Mouse (Mus musculus): Measurements from ENCODE around the gene Fam151b. TPM values are rescaled to one million over a fixed set of nuclear protein-coding genes. Genes with fewer than 3 reads are reported as not detected.
A peak's percentile ranks its signal among the peaks of the same experiment; 100 is the strongest.

The Fam151b gene
- 0.12 and 0.26 TPM in 2 replicates for polyA plus RNA-seq (2015; fragmentation: Nextera tagmentation; extraction: Ambion mirVana)

GRCm38 (mm10) chr13:92483852-92484463 is at the start of gene Fam151b:
Fam151b (minus strand) TSS chr13:92484015.
- ATAC-seq (ENCODE audit: insufficient read depth, low FRiP score), result peak; percentile 99
- Histone ChIP-seq H3K4me2 (ENCODE audit: low read depth, low read length) (peak within 1 kb of the TSS; percentile 64), H3K36me3 (ENCODE audit: control insufficient read depth, insufficient read depth, low read length) (no peaks in the 10 kb centered on the region), H3K4me3 (replicated peaks; ENCODE audit: low read length) (peak within 1 kb of the TSS; percentile 58), H3K9me3 (replicated peaks; ENCODE audit: control insufficient read depth, low read length) (no peaks in the 10 kb centered on the region), H3K27ac (ENCODE audit: low read length) (no peak within 1 kb of the TSS; the same call in 1 of the 2 replicates), H3K9ac (ENCODE audit: low read length) (peak within 1 kb of the TSS; percentile 61), H3K27me3 (ENCODE audit: control insufficient read depth, insufficient read depth, low read length) (no peaks in the 10 kb centered on the region), H3K4me1 (ENCODE audit: control insufficient read depth, insufficient read depth, low read length) (0 out of 2 replicates have a peak, but pooled peaks cover 4% of the 10 kb centered on the region)
- 5% methylated on average over 19 of the region's 19 CpGs for WGBS

GRCm38 (mm10) chr13:92532216-92532615 is 48.4 kb upstream of the Fam151b start:
- Histone ChIP-seq H3K4me3 (replicated peaks; ENCODE audit: low read length) (no peak overlapping the region), H3K27ac (ENCODE audit: low read length) (no peak overlapping the region), H3K9ac (ENCODE audit: low read length) (no peak overlapping the region), H3K4me1 (ENCODE audit: control insufficient read depth, insufficient read depth, low read length) (0 out of 2 replicates have a peak, but pooled peaks cover 6% of the 10 kb centered on the region), H3K4me2 (ENCODE audit: low read depth, low read length) (no peak overlapping the region), H3K36me3 (ENCODE audit: control insufficient read depth, insufficient read depth, low read length) (no peaks in the 10 kb centered on the region), H3K27me3 (ENCODE audit: control insufficient read depth, insufficient read depth, low read length) (no peaks in the 10 kb centered on the region), H3K9me3 (replicated peaks; ENCODE audit: control insufficient read depth, low read length) (no peaks in the 10 kb centered on the region)
- no peak for ATAC-seq (ENCODE audit: insufficient read depth, low FRiP score)
- 56% methylated on average over 2 of the region's 2 CpGs for WGBS

GRCm38 (mm10) chr13:92531237-92531636 is 47.4 kb upstream of the Fam151b start:
- ATAC-seq (ENCODE audit: insufficient read depth, low FRiP score), result no peak
- Histone ChIP-seq H3K27me3 (ENCODE audit: control insufficient read depth, insufficient read depth, low read length) (no peaks in the 10 kb centered on the region), H3K36me3 (ENCODE audit: control insufficient read depth, insufficient read depth, low read length) (no peaks in the 10 kb centered on the region), H3K4me1 (ENCODE audit: control insufficient read depth, insufficient read depth, low read length) (0 out of 2 replicates have a peak, but pooled peaks cover 6% of the 10 kb centered on the region), H3K27ac (ENCODE audit: low read length) (peak overlapping the region; percentile 95), H3K4me2 (ENCODE audit: low read depth, low read length) (peak overlapping the region; percentile 67), H3K4me3 (replicated peaks; ENCODE audit: low read length) (peak overlapping the region; percentile 87), H3K9me3 (replicated peaks; ENCODE audit: control insufficient read depth, low read length) (no peaks in the 10 kb centered on the region), H3K9ac (ENCODE audit: low read length) (peak overlapping the region; percentile 88)
- WGBS, result 3% methylated on average over 15 of the region's 15 CpGs

- Histone ChIP-seq H3K9me3 (replicated peaks; ENCODE audit: control insufficient read depth, low read length) (no peaks in the 10 kb centered on the region), H3K4me1 (ENCODE audit: control insufficient read depth, insufficient read depth, low read length) (0 out of 2 replicates have a peak, but pooled peaks cover 6% of the 10 kb centered on the region), H3K9ac (ENCODE audit: low read length) (peak within 1 kb of the TSS; percentile 88), H3K27ac (ENCODE audit: low read length) (peak within 1 kb of the TSS; percentile 95), H3K4me3 (replicated peaks; ENCODE audit: low read length) (peak within 1 kb of the TSS; percentile 87), H3K36me3 (ENCODE audit: control insufficient read depth, insufficient read depth, low read length) (no peaks in the 10 kb centered on the region), H3K4me2 (ENCODE audit: low read depth, low read length) (peak within 1 kb of the TSS; percentile 67), H3K27me3 (ENCODE audit: control insufficient read depth, insufficient read depth, low read length) (no peaks in the 10 kb centered on the region)
- ATAC-seq (ENCODE audit: insufficient read depth, low FRiP score), result peak; percentile 97
- under 1% methylated on average over 46 of the region's 46 CpGs for WGBS
Measured at GRCm38 (mm10) chr13:92530721-92531211, 47.0 kb upstream of the Fam151b start, which contains the start of gene Zfyve16. Zfyve16 (minus strand) TSS chr13:92530868.

- Histone ChIP-seq H3K9me3 (replicated peaks; ENCODE audit: control insufficient read depth, low read length) (no peaks in the 10 kb centered on the region), H3K4me1 (ENCODE audit: control insufficient read depth, insufficient read depth, low read length) (0 out of 2 replicates have a peak, but pooled peaks cover 6% of the 10 kb centered on the region), H3K36me3 (ENCODE audit: control insufficient read depth, insufficient read depth, low read length) (no peaks in the 10 kb centered on the region), H3K27me3 (ENCODE audit: control insufficient read depth, insufficient read depth, low read length) (no peaks in the 10 kb centered on the region), H3K4me2 (ENCODE audit: low read depth, low read length) (peak overlapping the region; percentile 67), H3K9ac (ENCODE audit: low read length) (peak overlapping the region; percentile 88), H3K27ac (ENCODE audit: low read length) (peak overlapping the region; percentile 95), H3K4me3 (replicated peaks; ENCODE audit: low read length) (peak overlapping the region; percentile 87)
- 1% methylated on average over 47 of the region's 47 CpGs for WGBS
- ATAC-seq (ENCODE audit: insufficient read depth, low FRiP score), result peak; percentile 92
Measured at GRCm38 (mm10) chr13:92529828-92530720, 46.3 kb upstream of the Fam151b start.

GRCm38 (mm10) chr13:92523178-92523813 is 39.5 kb upstream of the Fam151b start:
- no peaks in the 10 kb centered on the region for H3K9me3 ChIP-seq (replicated peaks; ENCODE audit: control insufficient read depth, low read length)
- no peak for ATAC-seq (ENCODE audit: insufficient read depth, low FRiP score)
- H3K4me2 ChIP-seq (ENCODE audit: low read depth, low read length), result no peak overlapping the region
- H3K9ac ChIP-seq (ENCODE audit: low read length), result no peak overlapping the region
- 76% methylated on average over 5 of the region's 5 CpGs for WGBS
- H3K27me3 ChIP-seq (ENCODE audit: control insufficient read depth, insufficient read depth, low read length), result no peaks in the 10 kb centered on the region
- no peak overlapping the region for H3K27ac ChIP-seq (ENCODE audit: low read length)
- no peak overlapping the region for H3K4me3 ChIP-seq (replicated peaks; ENCODE audit: low read length)
- H3K36me3 ChIP-seq (ENCODE audit: control insufficient read depth, insufficient read depth, low read length), result no peaks in the 10 kb centered on the region
- H3K4me1 ChIP-seq (ENCODE audit: control insufficient read depth, insufficient read depth, low read length), result no peaks in the 10 kb centered on the region

- no peak overlapping the region for H3K9ac ChIP-seq (ENCODE audit: low read length)
- H3K9me3 ChIP-seq (replicated peaks; ENCODE audit: control insufficient read depth, low read length), result no peaks in the 10 kb centered on the region
- no peak overlapping the region for H3K27ac ChIP-seq (ENCODE audit: low read length)
- H3K27me3 ChIP-seq (ENCODE audit: control insufficient read depth, insufficient read depth, low read length), result no peaks in the 10 kb centered on the region
- no peak overlapping the region for H3K4me2 ChIP-seq (ENCODE audit: low read depth, low read length)
- no peaks in the 10 kb centered on the region for H3K4me1 ChIP-seq (ENCODE audit: control insufficient read depth, insufficient read depth, low read length)
- ATAC-seq (ENCODE audit: insufficient read depth, low FRiP score), result no peak
- no peak overlapping the region for H3K4me3 ChIP-seq (replicated peaks; ENCODE audit: low read length)
- 88% methylated on average over 12 of the region's 12 CpGs for WGBS
- H3K36me3 ChIP-seq (ENCODE audit: control insufficient read depth, insufficient read depth, low read length), result 0 out of 2 replicates have a peak, but pooled peaks cover 5% of the 10 kb centered on the region
Measured at GRCm38 (mm10) chr13:92504871-92505270, 21.1 kb upstream of the Fam151b start.

GRCm38 (mm10) chr13:92491923-92492322 is 8.1 kb upstream of the Fam151b start:
- 91% methylated on average over 1 of the region's 1 CpGs for WGBS
- Histone ChIP-seq H3K4me1 (ENCODE audit: control insufficient read depth, insufficient read depth, low read length) (no peaks in the 10 kb centered on the region), H3K4me3 (replicated peaks; ENCODE audit: low read length) (no peak overlapping the region), H3K36me3 (ENCODE audit: control insufficient read depth, insufficient read depth, low read length) (no peaks in the 10 kb centered on the region), H3K27ac (ENCODE audit: low read length) (no peak overlapping the region), H3K9ac (ENCODE audit: low read length) (no peak overlapping the region), H3K9me3 (replicated peaks; ENCODE audit: control insufficient read depth, low read length) (no peaks in the 10 kb centered on the region), H3K27me3 (ENCODE audit: control insufficient read depth, insufficient read depth, low read length) (no peaks in the 10 kb centered on the region), H3K4me2 (ENCODE audit: low read depth, low read length) (no peak overlapping the region)
- ATAC-seq (ENCODE audit: insufficient read depth, low FRiP score), result no peak
